Comparison of ENCODE assay signal across 8 mouse cellular contexts in the genomic region with DNA sequence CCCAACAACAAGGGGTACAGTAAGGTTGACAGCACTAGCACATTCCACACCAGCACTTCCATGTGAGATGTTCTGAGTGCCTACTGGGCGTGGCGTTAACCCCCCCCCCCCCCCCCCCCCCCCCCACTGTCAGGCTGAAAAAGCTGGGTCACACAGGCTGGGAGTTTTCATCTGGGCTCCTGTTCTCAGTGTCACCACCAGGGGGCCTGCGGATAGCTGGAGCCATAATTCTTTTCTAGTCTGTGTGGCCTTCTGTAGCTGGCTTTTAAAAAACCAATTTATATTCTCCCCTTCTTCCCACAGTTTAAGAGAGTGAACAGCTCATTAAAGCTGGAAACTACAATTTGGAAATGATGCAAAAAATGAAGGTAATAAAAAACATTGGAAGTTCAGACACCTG.
A peak's percentile ranks its signal among the peaks of the same experiment; 100 is the strongest.
DNase-seq lines count a peak whose midpoint lies in the region; ATAC-seq and TF ChIP-seq lines count a peak whose summit lies in the region.

No protein-coding gene starts in this region.

- WGBS in forebrain, embryonic 13.5 days = 0% methylated on average over 3 of the region's 3 CpGs
- 18% methylated on average over 1 of the region's 3 CpGs for WGBS in forebrain, embryonic 12.5 days

- H3K27me3 ChIP-seq in forebrain, embryonic 13.5 days = no peaks in the 10 kb centered on the region
- H3K27me3 ChIP-seq in forebrain, embryonic 12.5 days = no peaks in the 10 kb centered on the region
- no peaks in the 10 kb centered on the region for H3K27me3 ChIP-seq in testis, adult 2 months (ENCODE audit: control insufficient read depth, insufficient read depth, low read length)

- no peaks in the 10 kb centered on the region for H3K4me1 ChIP-seq in forebrain, embryonic 13.5 days
- no peaks in the 10 kb centered on the region for H3K4me1 ChIP-seq in forebrain, embryonic 12.5 days
- H3K4me1 ChIP-seq in testis, adult 2 months (ENCODE audit: control insufficient read depth, insufficient read depth, low read length) = no peaks in the 10 kb centered on the region; the same call in 1 of the 2 replicates

- no peaks in the 10 kb centered on the region for H3K9me3 ChIP-seq in forebrain, embryonic 13.5 days (replicated peaks)
- H3K9me3 ChIP-seq in forebrain, embryonic 12.5 days = no peaks in the 10 kb centered on the region

- no peak overlapping the region for H3K27ac ChIP-seq in forebrain, embryonic 13.5 days
- no peak overlapping the region for H3K27ac ChIP-seq in forebrain, embryonic 12.5 days
- no peak overlapping the region for H3K27ac ChIP-seq in testis, adult 2 months (ENCODE audit: control insufficient read depth, insufficient read depth, low read depth, low read length)

- H3K9ac ChIP-seq in forebrain, embryonic 13.5 days = no peak overlapping the region
- H3K9ac ChIP-seq in forebrain, embryonic 12.5 days = no peak overlapping the region

- peak; percentile 30; the same call in 1 of the 2 replicates for ATAC-seq in forebrain, embryonic 13.5 days
- no peak for ATAC-seq in forebrain, embryonic 12.5 days (ENCODE audit: low FRiP score)

- TF ChIP-seq POLR2A in testis, adult 2 months (IDR thresholded peaks at IDR 0.05; ENCODE audit: control insufficient read depth, low read depth, low read length) = no peak

- peak; percentile 45; the same call in 1 of the 2 replicates for TF ChIP-seq CTCF in testis, adult 2 months (IDR thresholded peaks at IDR 0.05; ENCODE audit: control insufficient read depth, insufficient read depth, insufficient replicate concordance, low read depth, low read length)

- H3K36me3 ChIP-seq in forebrain, embryonic 13.5 days (ENCODE audit: poor library complexity, severe bottlenecking) = 0 out of 2 replicates have a peak, but pooled peaks cover 5% of the 10 kb centered on the region
- 0 out of 2 replicates have a peak, but pooled peaks cover 3% of the 10 kb centered on the region for H3K36me3 ChIP-seq in forebrain, embryonic 12.5 days (replicated peaks)
- H3K36me3 ChIP-seq in testis, adult 2 months (ENCODE audit: control insufficient read depth, insufficient read depth, low read length) = no peaks in the 10 kb centered on the region

- H3K4me3 ChIP-seq in forebrain, embryonic 13.5 days = no peak overlapping the region
- H3K4me3 ChIP-seq in forebrain, embryonic 12.5 days (replicated peaks) = no peak overlapping the region
- H3K4me3 ChIP-seq in testis, adult 2 months (ENCODE audit: control insufficient read depth, low read depth, low read length) = no peak overlapping the region

- H3K4me2 ChIP-seq in forebrain, embryonic 13.5 days = no peak overlapping the region
- H3K4me2 ChIP-seq in forebrain, embryonic 12.5 days = no peak overlapping the region

- no peak for DNase-seq in testis, postnatal 14 days (ENCODE audit: low spot score)
- peak; percentile 67 to 81 for DNase-seq in cerebellum, postnatal 14 days
- DNase-seq in heart, postnatal 4 days = peak; percentile 72
- peak; percentile 56 for DNase-seq in lung, postnatal 14 days
- DNase-seq in testis, postnatal 10 days (ENCODE audit: low spot score) = peak; percentile 80
